Mouse (Mus musculus): Measurements from ENCODE around the gene Gm10577.

Gm10577 gene

GRCm38 (mm10) chr4:100994442-100995255, 25.8 kb downstream of the Gm10577 start:
- no peak for DNase-seq

- no peak for DNase-seq
Observed at GRCm38 (mm10) chr4:100992086-100992485, 28.4 kb downstream of the Gm10577 start.

DNA sequence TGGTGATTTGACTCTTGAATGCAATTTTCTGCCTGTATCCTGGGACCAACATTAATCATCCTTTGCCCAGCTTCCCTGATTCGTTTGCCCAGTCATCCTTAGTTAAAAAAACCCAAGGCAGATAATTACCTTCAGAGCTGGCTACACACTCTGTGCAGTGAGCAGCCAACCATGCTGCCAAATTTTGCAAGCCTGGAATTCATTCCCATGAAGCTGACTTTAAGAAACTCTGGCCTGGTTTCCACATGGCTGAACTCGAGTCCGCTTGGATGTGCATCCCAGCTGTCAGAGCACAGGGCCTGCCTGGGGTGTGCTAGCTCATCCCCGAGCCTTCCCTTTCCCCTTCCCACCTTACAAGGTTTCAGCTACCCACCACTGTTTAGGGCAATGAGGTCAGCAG, 29.5 kb downstream of the Gm10577 start:
- DNase-seq, result no peak

GRCm38 (mm10) chr4:100988231-100988799, 32.2 kb downstream of the Gm10577 start:
- no peak for DNase-seq

DNA sequence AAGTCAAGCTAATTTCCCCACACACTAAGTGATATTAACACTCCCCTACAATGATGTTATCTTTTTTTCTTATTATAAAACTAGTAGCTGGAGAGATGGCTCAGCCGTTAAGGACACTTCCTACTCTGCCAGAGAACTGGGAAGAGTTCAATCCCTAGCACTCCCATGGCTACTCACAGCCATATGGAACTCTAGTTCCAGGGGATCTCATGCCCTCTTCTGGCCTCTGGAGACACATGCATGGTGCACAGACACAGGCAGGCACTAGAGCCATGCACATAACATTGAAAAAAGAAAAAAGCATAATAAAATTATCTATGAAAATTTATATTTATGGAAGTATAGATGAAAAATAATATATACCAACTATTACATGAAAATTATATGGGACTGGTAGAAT, 33.3 kb downstream of the Gm10577 start:
- DNase-seq, result no peak

DNA sequence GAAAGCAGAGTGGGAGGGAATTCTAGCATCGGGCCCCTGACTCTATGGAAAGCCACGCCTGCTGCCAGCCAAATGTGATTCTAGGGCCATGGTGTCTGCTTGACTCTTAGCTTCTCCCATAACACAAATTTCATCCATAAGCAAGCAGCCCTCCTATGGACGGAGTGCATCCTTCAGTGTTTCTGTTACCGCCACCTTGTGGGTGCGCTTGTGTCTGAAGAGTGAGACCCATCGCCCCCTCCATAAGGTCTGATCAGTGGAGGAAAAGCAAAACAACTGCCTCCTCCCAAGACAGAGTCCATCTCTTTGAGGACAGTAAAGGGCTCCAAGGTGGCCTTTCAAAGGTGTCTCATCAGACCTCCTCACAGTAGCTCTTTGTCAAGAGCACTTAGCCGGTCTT, 43.0 kb downstream of the Gm10577 start:
- DNase-seq, result no peak

DNA sequence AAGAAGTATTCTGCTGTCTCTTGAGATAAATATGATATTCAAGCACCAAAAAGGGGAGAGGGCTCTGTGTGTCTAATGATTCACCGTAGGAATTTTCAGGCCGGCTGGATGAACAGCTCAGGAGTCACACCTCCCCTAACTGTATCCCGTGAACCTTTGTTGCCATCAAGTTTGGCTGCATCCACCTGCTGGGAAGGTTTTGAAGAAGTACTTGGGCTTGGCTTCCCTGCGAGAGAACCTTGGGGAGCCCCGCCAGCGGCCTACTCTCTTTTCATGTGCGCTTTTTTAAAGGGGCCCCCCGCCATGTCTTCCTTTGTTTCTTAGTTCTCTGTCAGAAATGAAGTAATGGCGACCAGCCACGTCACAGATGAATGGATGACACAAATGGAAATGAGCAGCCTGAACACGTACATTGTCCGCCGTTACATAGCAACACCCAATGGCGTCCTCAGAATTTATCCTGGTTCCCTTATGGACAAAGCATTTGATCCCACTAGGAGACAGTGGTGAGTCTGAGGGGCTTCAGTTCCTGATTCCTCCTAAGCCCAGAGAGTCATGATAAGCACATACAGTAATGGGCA, 46.0 kb downstream of the Gm10577 start:
- DNase-seq, result no peak

GRCm38 (mm10) chr4:100973641-100974454, 46.6 kb downstream of the Gm10577 start:
- DNase-seq, result no peak
